Mouse (Mus musculus) embryonic facial prominence, embryonic 13.5 days (tissue): ENCODE data around the gene Tmem41b. TPM values are rescaled to one million over a fixed set of nuclear protein-coding genes. Genes with fewer than 3 reads are reported as not detected.

Experiments
- ATAC-seq: fragments of 200-750 bp; cut with Nextera tagmentation; 2 replicates; pipeline ENCODE4 v1.8.0; 2017; ENCODE audit warnings: low read depth; ENCODE audit not compliant: insufficient number of reproducible peaks, insufficient read depth, low FRiP score, low TSS enrichment
- H3K27ac ChIP-seq: fragments of 300-500 bp; sonication (generic); 2 replicates; pipeline ENCODE4 v1.5.1; 2015; ENCODE audit warnings: moderate library complexity, mild to moderate bottlenecking, inconsistent platforms
- H3K27me3 ChIP-seq: fragments of 300-500 bp; sonication (generic); 2 replicates; pipeline ENCODE4 v1.6.1; 2015; ENCODE audit warnings: mild to moderate bottlenecking, inconsistent platforms
- H3K36me3 ChIP-seq: fragments of 300-500 bp; sonication (generic); 2 replicates; pipeline ENCODE4 v1.6.1; 2015; ENCODE audit warnings: mild to moderate bottlenecking, inconsistent platforms
- H3K4me1 ChIP-seq: fragments of 300-500 bp; sonication (generic); 2 replicates; pipeline ENCODE4 v1.6.1; 2015; ENCODE audit warnings: inconsistent platforms
- H3K4me2 ChIP-seq: fragments of 300-500 bp; sonication (generic); 2 replicates; pipeline ENCODE4 v1.6.1; 2015; ENCODE audit warnings: moderate library complexity, mild to moderate bottlenecking, inconsistent platforms
- H3K4me3 ChIP-seq: fragments of 300-500 bp; sonication (generic); 2 replicates; pipeline ENCODE4 v1.5.1; 2015; ENCODE audit warnings: mild to moderate bottlenecking, inconsistent platforms
- H3K9ac ChIP-seq: fragments of 300-500 bp; sonication (generic); 2 replicates; pipeline ENCODE4 v1.6.1; 2015; ENCODE audit warnings: mild to moderate bottlenecking, inconsistent platforms
- H3K9me3 ChIP-seq: fragments of 300-500 bp; sonication (generic); 2 replicates; pipeline ENCODE4 v1.6.1; 2016; ENCODE audit warnings: inconsistent platforms
- WGBS: fragments of 180-500 bp; shearing (Covaris S2); methylation state at CpG from one replicate; pipeline ENCODE4 v1.1.7; 2015; ENCODE audit warnings: mixed read lengths; 5-methylcytosine and 5-hydroxymethylcytosine counted together
- polyA plus RNA-seq: library from polyadenylated mRNA; unstranded; fragments of >200 nt; fragmentation: Nextera tagmentation; extraction: Ambion mirVana; gene quantifications from 2 replicates; pipeline ENCODE4 v1.2.1, GENCODE M21; 2015

The Tmem41b gene
- polyA plus RNA-seq, 1 experiment from 2014 or later = 73.4 TPM

DNA sequence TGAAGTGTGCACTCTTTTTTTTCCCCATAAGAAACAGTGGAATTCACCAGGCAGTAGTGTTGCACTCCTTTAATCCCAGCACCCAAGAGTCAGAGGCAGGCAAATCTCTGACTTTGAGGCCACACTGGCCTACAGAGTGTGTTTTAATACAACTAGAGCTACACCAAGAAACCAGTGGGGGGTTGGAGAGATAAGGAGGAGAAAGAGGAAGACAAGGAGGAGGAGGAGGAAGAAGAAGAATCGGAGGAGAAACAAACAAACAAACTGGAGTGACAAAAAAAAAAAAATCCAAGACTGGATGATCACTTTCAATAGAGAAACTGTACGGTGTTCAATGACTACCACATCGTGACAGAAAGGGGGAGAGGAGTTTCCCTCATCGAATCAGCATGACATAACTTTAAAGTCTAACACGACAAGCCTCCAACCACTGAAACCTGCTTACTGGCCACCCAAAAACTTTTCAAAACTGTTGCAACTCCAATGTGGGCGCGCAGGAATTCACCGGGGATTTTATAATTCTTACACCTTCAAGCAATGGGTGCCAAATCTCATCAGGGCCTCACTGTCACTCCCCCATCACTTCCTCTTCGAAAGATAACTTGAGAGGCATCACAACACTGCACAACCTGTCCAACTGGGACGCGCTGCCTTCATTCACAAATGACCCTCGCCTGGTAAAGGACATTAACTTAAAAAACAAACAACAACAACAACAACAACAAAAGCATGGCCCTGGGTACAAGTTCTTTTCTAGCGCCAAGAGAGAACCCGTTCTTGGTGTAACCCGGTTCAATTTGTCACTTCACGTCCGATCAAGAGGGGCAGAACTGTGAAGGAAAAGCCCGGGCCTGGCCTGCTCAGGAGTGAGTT is 27.6 kb downstream of the Tmem41b start:
- WGBS = 7% methylated on average over 18 of the region's 18 CpGs
- Histone ChIP-seq H3K9me3 (peaks cover 3% of the 10 kb centered on the region; the same call in 1 of the 2 replicates), H3K4me2 (peak overlapping the region; percentile 81), H3K9ac (peak overlapping the region; percentile 94), H3K27me3 (no peaks in the 10 kb centered on the region), H3K4me1 (peaks cover 50% of the 10 kb centered on the region), H3K4me3 (peak overlapping the region; percentile 82), H3K27ac (peak overlapping the region; percentile 89), H3K36me3 (no peaks in the 10 kb centered on the region)
- no peak for ATAC-seq

DNA sequence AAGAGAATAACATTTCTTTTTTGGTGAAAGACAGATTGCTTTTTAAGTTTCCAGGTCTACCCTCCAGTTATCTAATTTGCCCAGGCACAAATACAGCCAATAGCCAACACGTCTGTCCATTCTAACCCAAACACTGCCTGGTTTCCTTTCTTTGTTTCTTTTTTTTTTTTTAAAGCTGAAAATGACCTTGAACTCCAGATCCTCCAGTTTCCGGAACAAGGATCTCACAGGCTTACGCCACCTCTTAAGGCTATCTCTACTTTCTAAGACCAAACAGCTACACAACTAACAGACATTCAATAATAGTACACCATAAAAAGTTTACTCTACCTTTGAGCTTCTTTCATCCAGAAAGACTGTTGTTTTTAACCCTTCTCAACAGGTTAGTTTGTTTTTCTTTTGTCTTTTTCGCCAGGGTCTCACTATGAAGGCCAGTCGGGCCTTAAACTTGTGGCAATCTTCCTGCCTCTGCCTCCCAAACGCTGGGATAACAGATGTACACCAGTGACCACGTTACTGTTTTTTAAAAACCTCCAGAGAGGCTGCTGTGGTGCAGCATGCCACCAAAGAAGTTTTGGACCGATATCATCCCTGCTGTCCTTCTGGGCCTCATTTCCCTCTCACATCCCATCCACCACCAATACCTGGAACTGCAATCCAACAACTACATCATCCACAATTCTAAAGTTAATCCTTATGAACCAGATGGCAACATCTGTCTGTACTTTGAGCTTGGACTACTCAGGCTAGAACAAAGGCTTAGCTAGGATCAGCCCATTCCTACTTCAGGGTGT is 28.5 kb downstream of the Tmem41b start:
- 82% methylated on average over 8 of the region's 8 CpGs for WGBS
- no peak overlapping the region for H3K27ac ChIP-seq
- peak overlapping the region; percentile 81 for H3K4me2 ChIP-seq
- H3K4me3 ChIP-seq = peak overlapping the region; percentile 82
- no peak for ATAC-seq
- H3K36me3 ChIP-seq = no peaks in the 10 kb centered on the region
- peaks cover 47% of the 10 kb centered on the region for H3K4me1 ChIP-seq
- no peaks in the 10 kb centered on the region for H3K9me3 ChIP-seq
- H3K27me3 ChIP-seq = no peaks in the 10 kb centered on the region
- H3K9ac ChIP-seq = peak overlapping the region; percentile 94

DNA sequence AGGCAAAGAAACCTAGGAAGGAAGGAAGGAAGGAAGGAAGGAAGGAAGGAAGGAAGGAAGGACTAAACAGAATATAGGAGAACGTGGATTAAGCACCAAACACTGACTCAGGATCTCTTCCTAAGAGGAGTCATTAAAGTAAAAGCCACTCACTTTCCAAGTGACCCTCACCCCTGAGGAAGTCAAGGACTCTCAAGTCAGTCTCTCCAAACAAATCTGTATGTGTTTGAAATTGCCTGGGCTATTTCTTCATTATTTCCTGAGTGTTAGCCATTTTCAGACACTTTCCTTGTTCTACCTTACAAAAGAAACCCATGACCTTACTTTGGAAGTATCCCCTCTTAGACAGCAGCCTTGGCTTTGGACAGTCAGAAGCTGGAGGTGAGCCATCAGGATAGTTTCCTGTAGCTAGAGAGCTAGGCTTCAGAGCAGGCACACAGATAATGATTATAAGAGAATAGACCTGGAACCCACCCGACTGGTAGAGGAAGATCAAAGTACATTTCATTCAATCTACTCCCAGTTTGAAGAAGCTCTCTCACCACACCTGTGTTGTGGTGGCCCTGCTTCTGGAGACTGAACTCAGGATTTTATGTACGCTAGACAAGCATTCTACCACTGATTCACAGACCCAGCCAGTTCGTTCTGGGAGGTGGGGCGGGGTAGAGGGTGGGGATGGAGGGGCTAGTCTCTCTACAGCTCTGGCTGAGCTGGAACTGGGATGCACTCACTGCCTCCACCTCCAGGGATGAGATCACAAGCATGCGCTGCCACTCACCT is 31.9 kb downstream of the Tmem41b start:
- Histone ChIP-seq H3K4me1 (peaks cover 20% of the 10 kb centered on the region), H3K9ac (no peak overlapping the region), H3K9me3 (no peaks in the 10 kb centered on the region), H3K27me3 (no peaks in the 10 kb centered on the region), H3K4me3 (no peak overlapping the region), H3K36me3 (no peaks in the 10 kb centered on the region), H3K4me2 (no peak overlapping the region), H3K27ac (no peak overlapping the region)
- no peak for ATAC-seq
- 65% methylated on average over 6 of the region's 6 CpGs for WGBS

DNA sequence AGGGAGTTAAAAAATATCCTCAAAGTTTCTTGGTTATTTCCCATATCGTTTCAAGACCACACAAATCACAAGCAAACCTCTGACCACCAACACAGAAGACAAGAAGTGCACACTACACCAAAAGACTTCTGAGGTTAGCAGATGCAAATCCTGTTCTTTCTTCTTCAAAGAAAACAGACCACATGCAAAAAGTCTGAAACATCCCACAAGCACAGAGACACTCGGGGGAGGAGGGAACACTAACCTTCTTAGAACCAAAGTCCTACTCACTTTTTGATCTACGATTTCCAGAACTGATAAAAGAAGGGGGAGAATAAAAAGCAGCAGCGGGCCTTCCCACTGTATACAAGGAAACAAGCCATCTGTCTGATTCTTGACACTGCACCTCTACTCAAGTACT is 35.4 kb downstream of the Tmem41b start:
- no peak overlapping the region for H3K4me2 ChIP-seq
- ATAC-seq = no peak
- no peaks in the 10 kb centered on the region for H3K27me3 ChIP-seq
- no peaks in the 10 kb centered on the region for H3K9me3 ChIP-seq
- H3K9ac ChIP-seq = no peak overlapping the region
- no peak overlapping the region for H3K27ac ChIP-seq
- H3K4me3 ChIP-seq = no peak overlapping the region
- H3K36me3 ChIP-seq = no peaks in the 10 kb centered on the region
- H3K4me1 ChIP-seq = peaks cover 4% of the 10 kb centered on the region; the same call in 1 of the 2 replicates
- WGBS = 73% methylated on average over 4 of the region's 4 CpGs

DNA sequence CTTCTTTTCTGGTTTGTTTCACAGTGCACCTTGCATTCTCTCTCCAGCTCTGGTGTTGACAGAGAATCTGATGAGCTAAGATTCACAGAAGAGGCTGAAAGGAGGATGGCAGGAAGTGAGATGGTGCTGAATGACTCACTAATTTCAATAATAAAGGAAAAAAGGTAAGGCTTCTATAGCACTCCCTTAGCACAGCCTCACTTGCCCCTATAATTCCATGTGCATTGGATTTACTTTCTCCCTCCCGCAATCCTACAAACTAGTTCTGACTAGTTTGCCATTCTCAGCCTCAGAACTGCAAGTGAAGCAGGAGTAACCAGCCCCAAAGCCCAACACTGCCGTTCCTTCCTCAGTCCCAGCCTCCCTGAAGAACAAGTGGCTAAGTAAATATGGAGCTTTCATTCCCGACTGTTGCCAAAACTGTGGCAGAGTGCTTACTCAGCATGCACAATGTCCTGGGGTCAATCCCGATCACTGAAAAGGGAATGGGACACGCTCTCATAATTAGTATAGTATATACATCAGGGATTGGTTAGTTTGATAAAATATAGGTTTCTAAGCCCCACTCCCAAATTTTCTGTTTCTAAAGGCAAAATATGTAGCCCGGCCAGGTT is 42.2 kb downstream of the Tmem41b start:
- no peak for ATAC-seq

DNA sequence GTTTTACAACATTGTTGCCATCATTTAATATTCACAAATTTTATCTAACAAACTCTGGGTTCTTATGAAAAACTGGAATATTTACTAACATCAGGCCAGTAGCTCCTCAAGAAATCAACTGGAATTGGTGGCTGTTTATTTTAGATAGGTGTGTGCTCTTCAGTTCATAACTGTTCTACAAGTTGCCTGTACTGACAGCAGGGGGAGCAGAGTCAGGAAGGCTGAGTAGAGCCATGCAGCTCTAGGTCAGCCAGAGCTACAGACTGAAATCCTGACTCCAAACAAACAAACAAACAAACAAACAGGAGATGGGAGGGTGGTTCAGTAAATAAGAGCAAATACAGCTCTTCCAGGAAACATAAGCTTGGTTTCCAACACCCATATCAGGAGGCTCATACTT is 57.1 kb downstream of the Tmem41b start:
- H3K9me3 ChIP-seq = no peaks in the 10 kb centered on the region
- H3K4me3 ChIP-seq = no peak overlapping the region
- H3K9ac ChIP-seq = no peak overlapping the region
- H3K27ac ChIP-seq = no peak overlapping the region
- H3K36me3 ChIP-seq = peaks cover 75% of the 10 kb centered on the region
- no peaks in the 10 kb centered on the region for H3K27me3 ChIP-seq
- no peak for ATAC-seq
- no peaks in the 10 kb centered on the region for H3K4me1 ChIP-seq
- H3K4me2 ChIP-seq = no peak overlapping the region

More for the DNA sequence above, 42.2 kb downstream of the Tmem41b start:
- no peaks in the 10 kb centered on the region for H3K27me3 ChIP-seq
- no peak overlapping the region for H3K9ac ChIP-seq
- 69% methylated on average over 6 of the region's 6 CpGs for WGBS
- H3K4me2 ChIP-seq = no peak overlapping the region
- H3K4me1 ChIP-seq = peaks cover 8% of the 10 kb centered on the region; the same call in 1 of the 2 replicates
- no peaks in the 10 kb centered on the region for H3K9me3 ChIP-seq
- H3K27ac ChIP-seq = peak overlapping the region; percentile 28; the same call in 1 of the 2 replicates
- H3K36me3 ChIP-seq = no peaks in the 10 kb centered on the region
- H3K4me3 ChIP-seq = no peak overlapping the region

DNA sequence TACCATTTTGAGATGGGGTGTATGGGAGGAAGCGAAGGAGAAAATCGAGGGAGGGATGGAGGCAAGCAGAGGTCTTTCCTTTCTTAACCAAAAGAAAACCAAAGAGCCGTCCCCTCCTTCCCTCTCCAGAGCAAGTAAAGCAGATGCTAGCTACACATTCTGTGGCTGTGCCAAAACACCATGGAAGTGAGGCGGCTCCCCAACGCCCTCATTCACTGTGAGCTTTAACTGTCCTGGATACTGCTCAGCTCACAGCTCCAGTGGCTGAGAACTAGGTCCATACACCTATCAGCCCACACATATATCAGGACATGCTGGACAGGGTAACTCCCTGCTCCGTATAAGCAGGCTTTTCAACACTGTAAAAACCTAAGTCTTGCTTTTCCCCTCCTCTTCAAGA is 58.4 kb downstream of the Tmem41b start:
- Histone ChIP-seq H3K9me3 (no peaks in the 10 kb centered on the region), H3K27ac (no peak overlapping the region), H3K4me1 (no peaks in the 10 kb centered on the region), H3K4me2 (no peak overlapping the region), H3K4me3 (no peak overlapping the region), H3K9ac (no peak overlapping the region), H3K36me3 (peaks cover 72% of the 10 kb centered on the region), H3K27me3 (no peaks in the 10 kb centered on the region)
- ATAC-seq = no peak
- WGBS = 89% methylated on average over 6 of the region's 6 CpGs

DNA sequence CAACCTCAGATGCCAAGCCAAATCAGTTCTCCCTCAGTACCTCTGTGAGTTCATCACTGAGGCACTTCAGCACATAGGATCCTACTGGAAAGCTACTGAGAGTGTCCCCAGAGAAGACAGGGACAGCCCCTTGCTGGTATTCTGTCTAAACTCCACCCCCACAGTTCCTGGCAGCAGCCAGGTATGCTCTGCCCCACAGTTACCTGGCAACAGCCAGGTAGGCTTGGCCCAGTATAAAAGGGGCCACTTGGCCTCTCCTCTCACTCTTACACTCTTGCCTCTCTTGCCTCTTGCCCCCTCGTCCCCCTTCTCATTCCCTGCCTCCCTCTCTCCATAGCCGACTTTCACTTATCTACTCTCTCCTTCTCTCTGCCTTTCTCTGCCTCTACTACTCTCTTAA is 61.8 kb downstream of the Tmem41b start:
- ATAC-seq = no peak
- H3K27ac ChIP-seq = no peak overlapping the region
- peaks cover 65% of the 10 kb centered on the region for H3K36me3 ChIP-seq
- 68% methylated on average over 2 of the region's 2 CpGs for WGBS
- H3K9ac ChIP-seq = no peak overlapping the region
- H3K9me3 ChIP-seq = no peaks in the 10 kb centered on the region
- H3K4me1 ChIP-seq = no peaks in the 10 kb centered on the region
- no peak overlapping the region for H3K4me2 ChIP-seq
- H3K27me3 ChIP-seq = no peaks in the 10 kb centered on the region
- H3K4me3 ChIP-seq = no peak overlapping the region

DNA sequence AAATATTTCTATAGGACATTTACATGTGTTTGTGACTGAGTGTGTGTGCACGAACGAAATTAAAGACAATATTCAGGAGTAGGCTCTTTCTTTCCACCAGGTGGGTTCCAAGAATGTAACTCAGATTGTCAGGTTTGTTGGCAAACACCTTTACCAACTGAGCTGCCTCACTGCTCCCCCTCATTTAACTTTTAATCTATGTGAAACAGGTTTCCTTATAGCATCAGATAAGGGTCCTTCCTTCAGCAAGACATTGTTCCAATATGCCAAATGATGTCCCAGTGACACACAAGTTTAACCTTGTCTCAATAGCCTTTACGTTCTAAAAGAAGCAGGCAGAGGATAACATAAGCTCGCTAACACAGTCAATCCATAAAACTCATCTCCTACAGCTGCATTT is 63.8 kb downstream of the Tmem41b start:
- H3K4me3 ChIP-seq = no peak overlapping the region
- no peaks in the 10 kb centered on the region for H3K9me3 ChIP-seq
- peaks cover 67% of the 10 kb centered on the region for H3K36me3 ChIP-seq
- no peak for ATAC-seq
- no peak overlapping the region for H3K27ac ChIP-seq
- H3K4me2 ChIP-seq = no peak overlapping the region
- no peaks in the 10 kb centered on the region for H3K4me1 ChIP-seq
- 95% methylated on average over 4 of the region's 4 CpGs for WGBS
- H3K27me3 ChIP-seq = no peaks in the 10 kb centered on the region
- H3K9ac ChIP-seq = no peak overlapping the region
